Mouse (Mus musculus): ENCODE results near the gene Il4i1.

Il4i1 gene

GRCm38 (mm10) chr7:44819391-44819790, 3.2 kb downstream of the Il4i1 start:
- peak; percentile 15 for DNase-seq

GRCm38 (mm10) chr7:44819863-44820262, 3.7 kb downstream of the Il4i1 start:
- peak; percentile 15 for DNase-seq

- no peak for DNase-seq
Measured at GRCm38 (mm10) chr7:44820525-44820924, 4.3 kb downstream of the Il4i1 start.

- no peak for DNase-seq
Measured at GRCm38 (mm10) chr7:44821666-44822448, 5.7 kb downstream of the Il4i1 start.

DNA sequence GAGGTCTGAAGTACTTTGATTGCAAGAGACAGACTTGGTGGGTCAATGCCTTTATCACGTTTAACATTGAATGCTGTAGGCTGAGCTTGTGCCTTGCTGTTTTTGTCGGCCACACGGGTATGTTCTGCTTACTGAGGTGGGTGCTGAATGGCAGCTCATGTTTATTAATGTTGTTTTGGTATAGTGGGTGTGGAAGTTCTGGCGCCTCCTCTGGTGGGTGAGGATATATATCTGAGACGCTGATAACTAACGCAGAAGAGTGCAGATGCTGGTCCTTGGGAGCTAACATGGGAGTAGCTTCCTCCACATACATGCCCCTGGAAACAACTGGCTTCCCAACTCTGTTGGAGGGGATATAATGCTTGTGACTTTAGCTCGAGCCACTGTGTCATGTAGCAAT, 7.2 kb downstream of the Il4i1 start:
- DNase-seq = peak; percentile 14

- peak; percentile 83 for DNase-seq
Measured at GRCm38 (mm10) chr7:44824872-44825271, 8.7 kb downstream of the Il4i1 start.

DNA sequence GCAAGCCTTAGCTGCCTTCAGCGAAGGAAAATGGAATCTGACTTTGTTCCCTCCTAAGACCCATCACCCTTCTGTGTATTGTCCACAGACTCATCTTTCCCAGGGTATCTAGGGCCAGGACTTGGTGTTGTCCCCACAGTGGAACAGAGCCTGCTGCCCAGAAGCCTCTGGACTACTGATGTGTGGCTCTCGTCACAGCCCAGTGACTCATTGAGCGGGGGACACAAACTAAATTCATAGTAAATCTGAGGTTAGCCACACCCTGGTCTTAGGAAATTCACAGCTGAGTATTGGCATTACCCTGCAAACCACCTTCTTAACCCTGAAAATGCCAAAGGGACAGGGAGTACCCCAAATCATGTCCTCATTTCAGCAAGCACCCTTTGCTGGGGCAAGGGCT, 10.6 kb downstream of the Il4i1 start:
- DNase-seq = no peak

GRCm38 (mm10) chr7:44828706-44829105, 12.5 kb downstream of the Il4i1 start:
- no peak for DNase-seq

- no peak for DNase-seq
Measured at GRCm38 (mm10) chr7:44832763-44833162, 16.6 kb downstream of the Il4i1 start.

GRCm38 (mm10) chr7:44835373-44836015, 19.3 kb downstream of the Il4i1 start:
- no peak for DNase-seq

- no peak for DNase-seq
Measured at GRCm38 (mm10) chr7:44836016-44836404, 19.8 kb downstream of the Il4i1 start.

DNA sequence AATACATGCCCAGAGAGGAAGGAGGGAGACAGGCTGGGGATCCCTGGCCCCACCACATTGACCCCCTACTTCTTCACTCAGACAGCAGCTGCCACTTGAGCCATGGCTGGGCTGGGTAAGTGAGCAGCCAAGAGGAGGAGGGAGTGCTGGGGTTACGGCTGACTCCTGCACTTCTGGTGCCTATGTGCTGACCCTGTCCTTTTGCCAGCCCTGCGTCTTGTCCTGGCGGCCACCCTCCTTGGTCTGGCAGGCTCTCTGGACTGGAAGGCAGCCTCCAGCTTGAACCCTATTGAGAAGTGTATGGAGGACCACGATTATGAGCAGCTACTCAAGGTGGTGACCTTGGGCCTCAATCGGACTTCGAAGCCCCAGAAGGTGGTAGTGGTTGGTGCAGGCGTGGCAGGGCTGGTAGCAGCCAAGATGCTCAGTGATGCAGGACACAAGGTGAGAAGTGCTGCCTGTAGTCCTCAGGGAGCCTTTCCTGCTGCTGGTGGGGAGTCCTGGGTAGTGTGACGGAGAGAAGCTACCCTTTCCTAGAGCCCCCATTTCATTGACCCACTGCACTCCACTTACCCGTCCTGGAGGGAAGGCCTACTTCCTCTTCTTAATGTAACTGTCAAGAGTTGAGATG, 20.4 kb downstream of the Il4i1 start:
- DNase-seq = no peak

GRCm38 (mm10) chr7:44838073-44838472, 21.9 kb downstream of the Il4i1 start:
- DNase-seq = no peak

GRCm38 (mm10) chr7:44839171-44839490, 22.9 kb downstream of the Il4i1 start:
- DNase-seq = no peak

- no peak for DNase-seq
Measured at GRCm38 (mm10) chr7:44839491-44840191, 23.5 kb downstream of the Il4i1 start.

- no peak for DNase-seq
Measured at GRCm38 (mm10) chr7:44840426-44840825, 24.2 kb downstream of the Il4i1 start.

DNA sequence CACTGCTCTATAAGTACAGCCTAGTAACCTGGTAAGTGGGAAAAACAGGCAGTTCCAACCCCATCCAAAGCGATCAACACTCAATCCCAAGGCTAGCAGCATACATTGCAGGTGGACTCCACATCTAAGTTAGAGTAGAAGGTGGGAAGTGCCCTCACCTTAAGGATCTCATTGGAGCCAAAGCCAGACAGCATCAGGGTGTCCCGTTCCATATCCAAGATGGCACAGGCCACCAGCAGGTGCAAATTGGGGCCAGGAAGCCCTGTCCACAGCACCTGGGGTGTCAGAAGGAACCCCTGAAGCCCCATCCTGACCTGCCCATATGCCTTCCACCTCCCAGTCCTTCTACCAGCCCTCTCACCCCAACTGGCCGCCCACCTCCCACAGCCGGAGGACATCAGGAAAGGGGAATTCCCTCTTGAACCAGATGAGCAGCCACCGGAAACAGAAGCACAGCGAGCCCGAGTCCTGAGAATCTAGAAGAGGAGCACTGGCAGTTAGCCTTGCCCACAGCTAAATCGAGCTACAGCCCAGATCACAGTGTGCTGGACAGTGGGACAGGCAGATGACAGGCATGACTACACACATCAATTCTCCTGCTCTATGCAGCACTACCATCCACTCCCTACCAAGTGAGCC, 25.8 kb downstream of the Il4i1 start:
- DNase-seq = no peak

- no peak for DNase-seq
Measured at GRCm38 (mm10) chr7:44845006-44845405, 28.8 kb downstream of the Il4i1 start.

GRCm38 (mm10) chr7:44846804-44847203, 30.6 kb downstream of the Il4i1 start:
- DNase-seq = peak; percentile 68

GRCm38 (mm10) chr7:44847772-44848171, 31.6 kb downstream of the Il4i1 start:
- peak; percentile 74 for DNase-seq

DNA sequence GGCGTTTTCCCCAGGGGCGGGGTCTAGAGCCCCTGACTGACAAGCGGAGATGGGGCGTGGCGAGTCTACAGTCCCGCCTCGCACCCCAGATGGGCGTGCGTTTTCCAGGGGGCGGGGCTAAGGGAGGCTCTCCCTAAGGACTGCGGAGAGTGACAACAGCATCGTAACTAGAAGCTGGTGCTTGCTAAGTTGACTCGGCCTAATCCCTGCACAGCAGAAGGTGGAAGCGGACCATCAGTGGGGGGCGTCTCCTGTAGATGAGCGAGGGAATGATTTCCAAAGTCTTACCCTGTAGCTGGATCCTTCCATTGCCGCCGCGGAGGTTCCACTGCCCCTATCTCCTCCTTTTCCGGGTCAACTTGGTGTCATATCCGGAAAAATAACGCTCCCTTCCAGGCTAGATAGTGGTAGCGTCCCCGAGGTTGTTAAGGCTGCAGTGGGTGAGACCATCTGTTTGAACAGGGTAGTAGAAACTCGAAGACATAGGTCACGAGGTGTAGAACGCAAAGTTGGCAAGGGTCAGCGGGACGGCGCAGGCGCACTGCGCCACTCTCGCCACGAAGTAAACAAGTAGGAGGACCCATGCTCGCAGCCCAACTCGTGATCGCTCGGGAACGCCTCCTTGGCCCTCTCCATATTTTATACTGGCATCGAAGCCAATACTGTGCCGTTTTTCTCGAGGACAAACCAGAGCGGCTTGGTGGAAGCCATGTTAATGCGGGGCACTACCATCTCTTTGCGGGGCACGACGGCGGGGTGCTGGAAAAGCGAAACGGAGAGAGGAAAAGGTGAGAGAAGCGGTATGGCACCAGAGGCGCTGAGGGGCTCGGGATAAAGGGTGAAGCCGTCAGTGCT, 32.6 kb downstream of the Il4i1 start, which contains the start of the genes Akt1s1 and Tbc1d17:
Akt1s1 (plus strand) TSS at position 431 of the 855 bp plus-strand sequence.
Tbc1d17 (minus strand) TSS at position 519 of the 855 bp plus-strand sequence.
- peak; percentile 100 for DNase-seq

Data from cerebellum, adult 9-10 months (tissue).